Mouse (Mus musculus) liver, adult 2 months (tissue): ENCODE measurements around the gene Rcbtb2. TPM values are rescaled to one million over a fixed set of nuclear protein-coding genes. Genes with fewer than 3 reads are reported as not detected.
A peak's percentile ranks its signal among the peaks of the same experiment; 100 is the strongest.
"Not testable (repeated sequence)": the region's sequence is repeated elsewhere in the genome, so short reads cannot be mapped to it uniquely, and the experiment has no call there.

Source experiments
- DNase-seq: peaks from one replicate; pipeline ENCODE4 v3.0.0-alpha.2; 2011; ENCODE audit warnings: low read depth, low spot score; ENCODE audit errors: extremely low read depth
- H3K27ac ChIP-seq: fragments of 200-500 bp; replicated peaks from 2 replicates; pipeline ENCODE4 v1.5.1; 2012; ENCODE audit warnings: low read depth, mild to moderate bottlenecking, control low read depth, inconsistent platforms, low read length; ENCODE audit not compliant: insufficient read depth
- H3K27me3 ChIP-seq: fragments of 200-500 bp; 2 replicates; pipeline ENCODE4 v1.6.1; 2012; ENCODE audit warnings: mild to moderate bottlenecking, moderate library complexity, low read length, inconsistent platforms; ENCODE audit not compliant: control insufficient read depth, insufficient read depth
- H3K36me3 ChIP-seq: fragments of 200-500 bp; 2 replicates; pipeline ENCODE4 v1.6.1; 2012; ENCODE audit warnings: low read length, inconsistent platforms; ENCODE audit not compliant: control insufficient read depth, insufficient read depth
- H3K4me1 ChIP-seq: fragments of 200-500 bp; 2 replicates; pipeline ENCODE4 v1.6.1; 2011; ENCODE audit warnings: low read length; ENCODE audit not compliant: control insufficient read depth, insufficient read depth
- H3K4me3 ChIP-seq: fragments of 200-500 bp; 2 replicates; pipeline ENCODE4 v1.5.1; 2011; ENCODE audit warnings: low read depth, mild to moderate bottlenecking, control low read depth, low read length, moderate library complexity; ENCODE audit not compliant: insufficient read depth
- H3K79me2 ChIP-seq: fragments of 200-500 bp; 2 replicates; pipeline ENCODE4 v1.6.1; 2012; ENCODE audit warnings: inconsistent platforms, mild to moderate bottlenecking, low read length, moderate library complexity; ENCODE audit not compliant: control insufficient read depth, insufficient read depth
- H3K9ac ChIP-seq: fragments of 200-500 bp; 2 replicates; pipeline ENCODE4 v1.6.1; 2012; ENCODE audit warnings: low read depth, mild to moderate bottlenecking, control low read depth, inconsistent platforms, low read length
- CTCF ChIP-seq: fragments of 200-500 bp; IDR thresholded peaks from 2 replicates; pipeline ENCODE4 v1.5.1; 2011; ENCODE audit warnings: low read depth, low read length, control low read depth
- POLR2A ChIP-seq: fragments of 200-500 bp; IDR thresholded peaks from 2 replicates; pipeline ENCODE4 v1.6.1; 2011; ENCODE audit warnings: low read length, control low read depth; ENCODE audit not compliant: insufficient read depth; ENCODE audit errors: extremely low read depth
- WGBS: fragments of 180-500 bp; shearing (Covaris S2); methylation state at CpG from one replicate; pipeline ENCODE4 v1.1.7; 2018; 5-methylcytosine and 5-hydroxymethylcytosine counted together
- polyA plus RNA-seq: library from polyadenylated mRNA; depleted of rRNA; stranded (reverse); fragments of >200 nt; gene quantifications from 2 replicates; pipeline ENCODE4 v1.2.3, GENCODE M21; 2012
- total RNA-seq: library from RNA; depleted of rRNA; stranded (reverse); fragments of >200 nt; gene quantifications from 2 replicates; pipeline ENCODE4 v1.2.3, GENCODE M21; 2014

Rcbtb2 gene
- total and polyA plus RNA-seq, 2 experiments: 26.0 to 32.6 TPM

- WGBS: 86% methylated on average over 3 of the region's 3 CpGs
Observed at GRCm38 (mm10) chr14:73110682-73111081, 12.2 kb upstream of the Rcbtb2 start.

GRCm38 (mm10) chr14:73111091-73111490, 11.7 kb upstream of the Rcbtb2 start:
- H3K9ac ChIP-seq: no peak overlapping the region
- H3K36me3 ChIP-seq: no peaks in the 10 kb centered on the region
- TF ChIP-seq CTCF: no peak
- TF ChIP-seq POLR2A: no peak
- no peak overlapping the region for H3K27ac ChIP-seq
- no peak overlapping the region for H3K4me3 ChIP-seq
- WGBS: 96% methylated on average over 1 of the region's 1 CpGs
- no peak for DNase-seq
- H3K27me3 ChIP-seq: no peaks in the 10 kb centered on the region
- H3K79me2 ChIP-seq: no peaks in the 10 kb centered on the region
- peaks cover 7% of the 10 kb centered on the region for H3K4me1 ChIP-seq

More at GRCm38 (mm10) chr14:73110682-73111081, 12.2 kb upstream of the Rcbtb2 start:
- no peaks in the 10 kb centered on the region for H3K27me3 ChIP-seq
- no peaks in the 10 kb centered on the region for H3K36me3 ChIP-seq
- H3K27ac ChIP-seq: no peak overlapping the region
- no peak for DNase-seq
- H3K9ac ChIP-seq: no peak overlapping the region
- H3K79me2 ChIP-seq: no peaks in the 10 kb centered on the region
- no peak for TF ChIP-seq CTCF
- no peak for TF ChIP-seq POLR2A
- H3K4me3 ChIP-seq: no peak overlapping the region
- peaks cover 7% of the 10 kb centered on the region for H3K4me1 ChIP-seq

- TF ChIP-seq CTCF: no peak
- no peak for TF ChIP-seq POLR2A
Observed at GRCm38 (mm10) chr14:73112186-73112840, 10.5 kb upstream of the Rcbtb2 start.

GRCm38 (mm10) chr14:73114952-73115351, 7.9 kb upstream of the Rcbtb2 start:
- H3K9ac ChIP-seq, H3K27me3 ChIP-seq, DNase-seq, H3K36me3 ChIP-seq, H3K79me2 ChIP-seq, H3K27ac ChIP-seq, H3K4me1 ChIP-seq, H3K4me3 ChIP-seq: not testable (repeated sequence)
- 97% methylated on average over 3 of the region's 3 CpGs for WGBS

More at GRCm38 (mm10) chr14:73112186-73112840, 10.5 kb upstream of the Rcbtb2 start:
- no peaks in the 10 kb centered on the region for H3K36me3 ChIP-seq
- H3K9ac ChIP-seq: no peak overlapping the region
- peaks cover 5% of the 10 kb centered on the region for H3K4me1 ChIP-seq
- no peak overlapping the region for H3K27ac ChIP-seq
- no peaks in the 10 kb centered on the region for H3K79me2 ChIP-seq
- no peak overlapping the region for H3K4me3 ChIP-seq
- DNase-seq: peak; percentile 59
- no peaks in the 10 kb centered on the region for H3K27me3 ChIP-seq
- 34% methylated on average over 12 of the region's 12 CpGs for WGBS

GRCm38 (mm10) chr14:73116301-73116700, 6.5 kb upstream of the Rcbtb2 start:
- no peaks in the 10 kb centered on the region for H3K36me3 ChIP-seq
- no peaks in the 10 kb centered on the region for H3K27me3 ChIP-seq
- no peak for DNase-seq
- peaks cover 9% of the 10 kb centered on the region for H3K4me1 ChIP-seq
- H3K79me2 ChIP-seq: no peaks in the 10 kb centered on the region
- H3K4me3 ChIP-seq: no peak overlapping the region
- 71% methylated on average over 2 of the region's 2 CpGs for WGBS
- no peak overlapping the region for H3K9ac ChIP-seq
- H3K27ac ChIP-seq: no peak overlapping the region
- no peak for TF ChIP-seq POLR2A
- TF ChIP-seq CTCF: no peak

GRCm38 (mm10) chr14:73116938-73117337, 5.9 kb upstream of the Rcbtb2 start:
- Histone ChIP-seq H3K36me3 (no peaks in the 10 kb centered on the region), H3K27ac (no peak overlapping the region), H3K9ac (no peak overlapping the region), H3K27me3 (no peaks in the 10 kb centered on the region), H3K4me1 (peaks cover 9% of the 10 kb centered on the region), H3K4me3 (no peak overlapping the region), H3K79me2 (no peaks in the 10 kb centered on the region)
- WGBS: 71% methylated on average over 9 of the region's 9 CpGs
- peak; percentile 50 for DNase-seq
- no peak for TF ChIP-seq POLR2A
- no peak for TF ChIP-seq CTCF
